Mouse (Mus musculus) CH12.LX (cell line): ENCODE data around the gene Terb1. TPM values are rescaled to one million over a fixed set of nuclear protein-coding genes. Genes with fewer than 3 reads are reported as not detected.

Source experiments
- DNase-seq: peaks from one replicate; pipeline ENCODE4 v3.0.0-alpha.2; 2013; ENCODE audit errors: extremely low read depth
- H3K27ac ChIP-seq: 2 replicates; pipeline ENCODE4 v1.5.1; 2012; ENCODE audit warnings: low read depth, mild to moderate bottlenecking, control low read depth, moderate library complexity; ENCODE audit not compliant: insufficient read depth
- H3K27me3 ChIP-seq: replicated peaks from 2 replicates; pipeline ENCODE3; 2012; ENCODE audit warnings: inconsistent platforms
- H3K36me3 ChIP-seq, 2 experiments: replicated peaks in 1 of 2; 2 replicates each; pipeline versions ENCODE3 to v1.6.1; 2012; ENCODE audit warnings: inconsistent platforms in 1 of 2, low read length in 1 of 2, mild to moderate bottlenecking in 1 of 2, mixed read lengths in 1 of 2, moderate library complexity in 1 of 2; ENCODE audit not compliant: control insufficient read depth in 1 of 2, insufficient read depth in 1 of 2
- H3K4me1 ChIP-seq, 2 experiments: 2 replicates each; pipeline ENCODE4 v1.6.1; 2012; ENCODE audit warnings: inconsistent platforms in 1 of 2, moderate library complexity in 1 of 2; ENCODE audit not compliant: insufficient read depth in 2 of 2, control insufficient read depth in 1 of 2
- H3K4me2 ChIP-seq: 2 replicates; pipeline ENCODE4 v1.6.1; 2012; ENCODE audit warnings: low read depth, mild to moderate bottlenecking, control low read depth; ENCODE audit not compliant: poor library complexity, insufficient read depth, severe bottlenecking
- H3K4me3 ChIP-seq, 3 experiments: fragments of 150-350 bp in 1 of 3; sonication (generic) in 1 of 3; replicated peaks in 1 of 3; 2 replicates each; pipeline versions ENCODE3 to v1.5.1; 2011 to 2012; ENCODE audit warnings: low read depth in 2 of 3, low read length in 2 of 3, mild to moderate bottlenecking in 2 of 3, moderate library complexity in 2 of 3, control low read depth in 1 of 3, improper control_type of control experiment in 1 of 3, inconsistent platforms in 1 of 3, mixed read lengths in 1 of 3; ENCODE audit not compliant: poor library complexity in 1 of 3
- H3K79me2 ChIP-seq: replicated peaks from 2 replicates; pipeline ENCODE4 v1.6.1; 2012; ENCODE audit warnings: mild to moderate bottlenecking, moderate library complexity; ENCODE audit not compliant: control insufficient read depth, poor library complexity, insufficient read depth, severe bottlenecking; ENCODE audit errors: extremely low read depth
- H3K9ac ChIP-seq: 2 replicates; pipeline ENCODE4 v1.6.1; 2012; ENCODE audit warnings: low read depth, mild to moderate bottlenecking, control low read depth, moderate library complexity; ENCODE audit not compliant: insufficient read depth
- H3K9me3 ChIP-seq: replicated peaks from 2 replicates; pipeline ENCODE3; 2012; ENCODE audit warnings: low read length, inconsistent platforms, mixed read lengths
- BHLHE40 ChIP-seq: IDR thresholded peaks from 2 replicates; pipeline ENCODE4 v1.6.1; 2011; ENCODE audit warnings: mild to moderate bottlenecking, low read depth, low read length, improper control_type of control experiment
- CHD2 ChIP-seq: IDR thresholded peaks from 2 replicates; pipeline ENCODE4 v1.6.1; 2011; ENCODE audit warnings: low read length, improper control_type of control experiment
- CTCF ChIP-seq, 2 experiments: IDR thresholded peaks in 1 of 2; conservative IDR thresholded peaks in 1 of 2; 2 replicates each; pipeline ENCODE4 v1.5.1; 2011 to 2012; ENCODE audit warnings: low read depth in 2 of 2, low read length in 2 of 2, improper control_type of control experiment in 1 of 2, inconsistent platforms in 1 of 2, mild to moderate bottlenecking in 1 of 2, moderate library complexity in 1 of 2
- E2F4 ChIP-seq: IDR thresholded peaks from 2 replicates; pipeline ENCODE4 v1.6.1; 2011; ENCODE audit warnings: low read depth, low read length, improper control_type of control experiment; ENCODE audit not compliant: insufficient replicate concordance
- ELF1 ChIP-seq: IDR thresholded peaks from 2 replicates; pipeline ENCODE4 v1.6.1; 2014; ENCODE audit warnings: low read depth, mild to moderate bottlenecking, inconsistent platforms, low read length, improper control_type of control experiment
- EP300 ChIP-seq: IDR thresholded peaks from 2 replicates; pipeline ENCODE4 v1.6.1; 2011; ENCODE audit warnings: low read length, improper control_type of control experiment
- ETS1 ChIP-seq: conservative IDR thresholded peaks from 2 replicates; pipeline ENCODE4 v1.6.1; 2012; ENCODE audit warnings: low read depth, mild to moderate bottlenecking, inconsistent platforms, low read length, improper control_type of control experiment, moderate library complexity
- GABPA ChIP-seq: IDR thresholded peaks from 2 replicates; pipeline ENCODE4 v1.6.1; 2012; ENCODE audit warnings: low read depth, low read length, improper control_type of control experiment, inconsistent platforms; ENCODE audit not compliant: insufficient replicate concordance
- HCFC1 ChIP-seq: IDR thresholded peaks from 2 replicates; pipeline ENCODE4 v1.6.1; 2012; ENCODE audit warnings: low read depth, mild to moderate bottlenecking, inconsistent platforms, low read length, improper control_type of control experiment
- JUN ChIP-seq: IDR thresholded peaks from 2 replicates; pipeline ENCODE4 v1.6.1; 2011; ENCODE audit warnings: low read depth, mild to moderate bottlenecking, low read length, improper control_type of control experiment, moderate library complexity; ENCODE audit not compliant: insufficient read depth
- JUND ChIP-seq: conservative IDR thresholded peaks from 2 replicates; pipeline ENCODE4 v1.6.1; 2011; ENCODE audit warnings: low read depth, low read length, improper control_type of control experiment
- KAT2A ChIP-seq: IDR thresholded peaks from 2 replicates; pipeline ENCODE4 v1.6.1; 2012; ENCODE audit warnings: low read length, improper control_type of control experiment, inconsistent platforms; ENCODE audit not compliant: insufficient replicate concordance
- MAFK ChIP-seq: IDR thresholded peaks from 2 replicates; pipeline ENCODE4 v1.6.1; 2011; ENCODE audit warnings: low read length, improper control_type of control experiment; ENCODE audit not compliant: insufficient replicate concordance
- MAX ChIP-seq: IDR thresholded peaks from 2 replicates; pipeline ENCODE4 v1.6.1; 2011; ENCODE audit warnings: low read length, improper control_type of control experiment
- MAZ ChIP-seq: IDR thresholded peaks from 2 replicates; pipeline ENCODE4 v1.6.1; 2012; ENCODE audit warnings: low read depth, mild to moderate bottlenecking, inconsistent platforms, low read length, improper control_type of control experiment, moderate library complexity
- MXI1 ChIP-seq: IDR thresholded peaks from 2 replicates; pipeline ENCODE4 v1.6.1; 2011; ENCODE audit warnings: mild to moderate bottlenecking, low read depth, low read length, improper control_type of control experiment
- MYC ChIP-seq: IDR thresholded peaks from 2 replicates; pipeline ENCODE4 v1.6.1; 2011; ENCODE audit warnings: low read depth, mild to moderate bottlenecking, improper control_type of control experiment, low read length
- NRF1 ChIP-seq: IDR thresholded peaks from 2 replicates; pipeline ENCODE4 v1.6.1; 2014; ENCODE audit warnings: low read depth, mild to moderate bottlenecking, inconsistent platforms, low read length, improper control_type of control experiment, moderate library complexity
- PAX5 ChIP-seq: IDR thresholded peaks from 2 replicates; pipeline ENCODE4 v1.6.1; 2012; ENCODE audit warnings: low read length, inconsistent platforms, mixed read lengths
- POLR2A ChIP-seq: IDR thresholded peaks from 2 replicates; pipeline ENCODE4 v1.6.1; 2011; ENCODE audit warnings: low read depth, mild to moderate bottlenecking, improper control_type of control experiment, low read length
- POLR2AphosphoS2 ChIP-seq: IDR thresholded peaks from 2 replicates; pipeline ENCODE4 v1.6.1; 2011; ENCODE audit warnings: low read depth, low read length, improper control_type of control experiment
- RAD21 ChIP-seq: IDR thresholded peaks from 2 replicates; pipeline ENCODE4 v1.6.1; 2011; ENCODE audit warnings: low read depth, mild to moderate bottlenecking, low read length, improper control_type of control experiment, moderate library complexity
- RCOR1 ChIP-seq: conservative IDR thresholded peaks from 2 replicates; pipeline ENCODE4 v1.6.1; 2012; ENCODE audit warnings: low read depth, mild to moderate bottlenecking, inconsistent platforms, low read length, improper control_type of control experiment
- SIN3A ChIP-seq: IDR thresholded peaks from 2 replicates; pipeline ENCODE4 v1.6.1; 2012; ENCODE audit warnings: low read length, improper control_type of control experiment, inconsistent platforms
- SMC3 ChIP-seq: IDR thresholded peaks from 2 replicates; pipeline ENCODE4 v1.6.1; 2011; ENCODE audit warnings: low read depth, low read length, improper control_type of control experiment
- TBP ChIP-seq: conservative IDR thresholded peaks from 2 replicates; pipeline ENCODE4 v1.6.1; 2011; ENCODE audit warnings: low read depth, low read length, improper control_type of control experiment
- USF1 ChIP-seq: IDR thresholded peaks from 2 replicates; pipeline ENCODE4 v1.6.1; 2014; ENCODE audit warnings: low read depth, mild to moderate bottlenecking, inconsistent platforms, low read length, improper control_type of control experiment
- USF2 ChIP-seq: conservative IDR thresholded peaks from 2 replicates; pipeline ENCODE4 v1.6.1; 2011; ENCODE audit warnings: low read depth, low read length, improper control_type of control experiment
- ZC3H11A ChIP-seq: IDR thresholded peaks from 2 replicates; pipeline ENCODE4 v1.6.1; 2012; ENCODE audit warnings: low read depth, mild to moderate bottlenecking, inconsistent platforms, low read length, improper control_type of control experiment
- ZKSCAN1 ChIP-seq: IDR thresholded peaks from 2 replicates; pipeline ENCODE4 v1.6.1; 2012; ENCODE audit warnings: low read depth, inconsistent platforms, low read length, improper control_type of control experiment, borderline replicate concordance
- ZMIZ1 ChIP-seq: IDR thresholded peaks from 2 replicates; pipeline ENCODE4 v1.6.1; 2012; ENCODE audit warnings: low read depth, mild to moderate bottlenecking, inconsistent platforms, low read length, improper control_type of control experiment
- dilution Hi-C: fragments of 300-500 bp; cut with MboI; formaldehyde crosslinking; loops from 2 replicates; pipeline ENCODE4 v1.14.3; 2020; ENCODE audit warnings: low sequenced_read_pairs; ENCODE audit not compliant: extremely low pct_unique_long_range_greater_than_20kb, extremely low pct_ligation_motif_present
- in situ Hi-C: fragments of 300-500 bp; cut with MboI; formaldehyde crosslinking; loops from 3 replicates; pipeline ENCODE4 v1.14.3; 2019; ENCODE audit warnings: low sequenced_read_pairs, low pct_ligation_motif_present, low pct_unique_long_range_greater_than_20kb, mixed read lengths
- polyA plus RNA-seq: library from polyadenylated mRNA; unstranded; fragments of >175 nt; gene quantifications from 2 replicates; pipeline ENCODE4 v1.2.1, GENCODE M21; 2012; ENCODE audit warnings: low read depth; ENCODE audit not compliant: insufficient read length
- total RNA-seq, 2 experiments: library from RNA; depleted of rRNA; stranded (reverse); fragments of 300-350 nt in 1 of 2; fragments of >200 nt in 1 of 2; gene quantifications; 2 replicates each; pipeline ENCODE4 v1.2.3; 2012 to 2014

Gene Terb1
- total and polyA plus RNA-seq, 3 experiments = not detected

GRCm38 (mm10) chr8:104452177-104452576 is 57.5 kb downstream of the Terb1 start:
- Histone ChIP-seq H3K79me2 (no peaks in the 10 kb centered on the region), H3K4me2 (no peak overlapping the region), H3K36me3 (no peaks in the 10 kb centered on the region), H3K27ac (no peak overlapping the region), H3K4me1 (peaks cover 0 to 7% of the 10 kb centered on the region in 2 experiments; a peak in 1 of 4 replicates), H3K9me3 (no peaks in the 10 kb centered on the region), H3K27me3 (no peaks in the 10 kb centered on the region), H3K4me3 (no peak overlapping the region), H3K9ac (no peak overlapping the region)
- dilution Hi-C loops (no loop called here), in situ Hi-C loops (no loop called here)
- DNase-seq = no peak
- TF ChIP-seq SIN3A (no peak), SMC3 (no peak), USF1 (no peak), POLR2A (no peak), MXI1 (no peak), KAT2A (no peak), ZC3H11A (no peak), TBP (no peak), ELF1 (no peak), RAD21 (no peak), BHLHE40 (no peak), JUN (no peak), JUND (no peak), MAFK (no peak), MAZ (no peak), NRF1 (no peak), ZKSCAN1 (no peak), ZMIZ1 (no peak)

GRCm38 (mm10) chr8:104448796-104449195 is 60.9 kb downstream of the Terb1 start:
- Histone ChIP-seq H3K4me2 (no peak overlapping the region), H3K4me1 (peaks cover 11 to 21% of the 10 kb centered on the region in 2 experiments), H3K27ac (no peak overlapping the region), H3K9ac (no peak overlapping the region), H3K79me2 (no peaks in the 10 kb centered on the region), H3K36me3 (no peaks in the 10 kb centered on the region), H3K9me3 (no peaks in the 10 kb centered on the region), H3K4me3 (no peak overlapping the region), H3K27me3 (no peaks in the 10 kb centered on the region)
- DNase-seq = no peak
- no peak for TF ChIP-seq MAZ
- TF ChIP-seq GABPA = no peak
- no peak for TF ChIP-seq E2F4
- no peak for TF ChIP-seq BHLHE40
- TF ChIP-seq EP300 = no peak
- no peak for TF ChIP-seq USF2
- TF ChIP-seq HCFC1 = no peak
- no peak for TF ChIP-seq MAX
- no peak for TF ChIP-seq SIN3A
- no peak for TF ChIP-seq POLR2AphosphoS2
- TF ChIP-seq RCOR1 = no peak
- TF ChIP-seq CHD2 = no peak
- no peak for TF ChIP-seq MYC
- no peak for TF ChIP-seq RAD21
- no peak for TF ChIP-seq ZMIZ1
- no peak for TF ChIP-seq ETS1
- no peak for TF ChIP-seq CTCF (conservative IDR thresholded peaks at IDR 0.05 in 1 of 2, IDR thresholded peaks at IDR 0.05 in 1 of 2; ENCODE audit: low read depth in 2 of 2, low read length in 2 of 2)
- TF ChIP-seq ZC3H11A = no peak
- no peak for TF ChIP-seq PAX5
- no peak for TF ChIP-seq ELF1
- in situ Hi-C loops (no loop called here), dilution Hi-C loops (no loop called here)
